Mouse (Mus musculus) kidney, embryonic 14.5 days (tissue): ENCODE results near the gene Slc20a1. TPM values are rescaled to one million over a fixed set of nuclear protein-coding genes. Genes with fewer than 3 reads are reported as not detected.

ENCODE experiments used
- ATAC-seq: fragments of 200-750 bp; cut with Nextera tagmentation; 2 replicates; pipeline ENCODE4 v1.8.0; 2017; ENCODE audit warnings: moderate number of reproducible peaks, mild to moderate bottlenecking, moderate TSS enrichment, moderate library complexity; ENCODE audit not compliant: low FRiP score, low TSS enrichment
- H3K27ac ChIP-seq: fragments of 300-500 bp; sonication (generic); 2 replicates; pipeline ENCODE4 v1.5.1; 2014; ENCODE audit warnings: low read depth, mild to moderate bottlenecking, low read length, moderate library complexity, mixed read lengths
- H3K27me3 ChIP-seq: fragments of 300-500 bp; sonication (generic); 2 replicates; pipeline ENCODE4 v1.6.1; 2014; ENCODE audit warnings: mild to moderate bottlenecking, low read length; ENCODE audit not compliant: control insufficient read depth, insufficient read depth
- H3K36me3 ChIP-seq: fragments of 300-500 bp; sonication (generic); 2 replicates; pipeline ENCODE4 v1.6.1; 2014; ENCODE audit warnings: low read length, mixed read lengths; ENCODE audit not compliant: control insufficient read depth, insufficient read depth
- H3K4me1 ChIP-seq: fragments of 300-500 bp; sonication (generic); 2 replicates; pipeline ENCODE4 v1.6.1; 2014; ENCODE audit warnings: low read length, mixed read lengths; ENCODE audit not compliant: control insufficient read depth, insufficient read depth
- H3K4me2 ChIP-seq: fragments of 300-500 bp; sonication (generic); replicated peaks from 2 replicates; pipeline ENCODE4 v1.6.1; 2014; ENCODE audit warnings: low read depth, mild to moderate bottlenecking, low read length
- H3K4me3 ChIP-seq: fragments of 300-500 bp; sonication (generic); 2 replicates; pipeline ENCODE4 v1.5.1; 2014; ENCODE audit warnings: mild to moderate bottlenecking, low read length
- H3K9ac ChIP-seq: fragments of 300-500 bp; sonication (generic); 2 replicates; pipeline ENCODE4 v1.6.1; 2014; ENCODE audit warnings: low read depth, mild to moderate bottlenecking, low read length, moderate library complexity
- H3K9me3 ChIP-seq: fragments of 300-500 bp; sonication (generic); 2 replicates; pipeline ENCODE4 v1.6.1; 2016; ENCODE audit warnings: low read length; ENCODE audit not compliant: control insufficient read depth
- WGBS: fragments of 180-500 bp; shearing (Covaris S2); extraction: QIAGEN DNeasy Blood & Tissue Kit; methylation state at CpG from one replicate; pipeline ENCODE4 v1.1.7; 2014; 5-methylcytosine and 5-hydroxymethylcytosine counted together
- polyA plus RNA-seq: library from polyadenylated mRNA; unstranded; fragments of >200 nt; fragmentation: Nextera tagmentation; extraction: Ambion mirVana; gene quantifications from 2 replicates; pipeline ENCODE4 v1.2.1, GENCODE M21; 2014

Slc20a1 gene
- polyA plus RNA-seq, 1 experiment from 2014 or later, result 34.5 TPM

DNA sequence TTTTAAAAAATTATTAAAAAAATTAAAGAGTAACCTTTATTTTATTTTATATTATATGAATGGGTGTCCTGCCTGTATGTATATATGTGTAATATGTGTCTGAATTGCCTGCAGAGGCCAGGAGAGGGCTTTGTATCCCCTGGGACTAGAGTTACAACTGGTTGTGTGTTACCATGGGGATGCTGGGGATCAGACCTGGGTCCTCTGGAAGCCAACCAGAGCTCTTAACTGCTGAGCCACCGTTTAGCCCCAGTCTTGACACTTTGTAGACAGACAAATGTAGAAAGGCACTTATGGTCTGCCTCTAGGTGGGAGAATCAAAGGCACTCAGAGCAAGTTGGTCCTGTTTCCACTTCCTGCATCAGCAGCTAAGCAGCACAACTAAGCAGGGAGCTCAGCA is 50.8 kb downstream of the Slc20a1 start:
- no peaks in the 10 kb centered on the region for H3K4me1 ChIP-seq
- H3K9me3 ChIP-seq, result no peaks in the 10 kb centered on the region
- H3K4me2 ChIP-seq, result no peak overlapping the region
- H3K27me3 ChIP-seq, result no peaks in the 10 kb centered on the region
- WGBS, result 21% methylated on average over 1 of the region's 1 CpGs
- no peaks in the 10 kb centered on the region for H3K36me3 ChIP-seq
- no peak overlapping the region for H3K9ac ChIP-seq
- H3K4me3 ChIP-seq, result no peak overlapping the region
- ATAC-seq, result no peak
- no peak overlapping the region for H3K27ac ChIP-seq

DNA sequence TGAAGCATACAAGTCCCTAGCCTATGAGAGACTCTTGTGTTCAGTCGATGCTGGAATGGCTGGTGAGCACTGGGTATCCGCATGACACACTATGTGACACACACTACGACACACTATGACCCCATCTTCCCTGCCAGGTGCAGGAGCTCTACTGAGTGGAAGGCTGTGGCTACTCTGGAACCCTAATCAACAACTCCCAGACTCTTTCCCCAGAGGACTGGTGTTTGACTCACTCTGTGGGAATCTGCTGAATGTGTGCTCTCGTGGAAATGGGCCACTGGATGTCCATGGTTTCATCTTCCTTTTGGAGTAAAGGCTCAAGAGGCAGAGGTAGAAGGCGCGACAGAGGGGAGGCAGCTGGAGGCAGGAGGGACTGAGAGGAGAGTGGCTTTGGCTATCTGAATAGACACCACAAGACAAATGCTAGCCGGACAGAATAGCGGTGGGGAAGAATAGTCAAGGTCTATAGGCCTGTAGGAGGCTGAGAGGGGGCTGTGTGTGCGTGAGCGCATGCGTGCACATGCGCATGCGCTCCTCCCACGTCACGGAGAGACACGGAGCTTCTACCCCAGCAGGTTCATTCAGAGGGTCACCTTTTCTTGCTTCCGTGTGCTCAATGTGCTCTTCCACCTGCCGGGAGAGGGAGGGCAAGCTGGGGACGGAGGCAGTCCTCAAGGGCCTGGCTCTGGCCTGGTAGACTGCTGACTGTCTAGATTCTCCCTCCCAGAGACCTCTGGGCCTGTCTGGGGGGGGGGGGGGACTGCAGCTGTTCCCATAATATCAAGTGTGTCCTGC is 54.5 kb downstream of the Slc20a1 start:
- 91% methylated on average over 19 of the region's 19 CpGs for WGBS
- Histone ChIP-seq H3K36me3 (no peaks in the 10 kb centered on the region), H3K27me3 (no peaks in the 10 kb centered on the region), H3K9ac (no peak overlapping the region), H3K9me3 (no peaks in the 10 kb centered on the region), H3K4me3 (no peak overlapping the region), H3K4me1 (no peaks in the 10 kb centered on the region), H3K27ac (no peak overlapping the region), H3K4me2 (no peak overlapping the region)
- ATAC-seq, result no peak

DNA sequence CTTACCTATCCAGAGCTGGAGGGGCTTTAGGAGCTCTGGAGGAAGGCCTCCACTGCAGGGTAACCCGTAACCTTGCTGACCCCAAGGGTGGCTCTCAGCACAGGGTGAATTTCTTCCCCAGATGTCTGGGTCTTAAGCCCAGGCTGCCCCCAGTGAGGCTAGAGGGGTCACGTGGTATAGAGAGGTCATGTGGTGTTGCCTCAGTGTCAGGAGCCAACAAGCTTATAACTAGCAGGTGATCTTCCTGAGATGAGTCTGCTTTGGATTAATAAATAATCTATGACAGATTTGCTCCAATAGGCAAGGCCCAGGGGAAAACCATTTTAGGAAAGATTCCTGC is 55.0 kb downstream of the Slc20a1 start:
- Histone ChIP-seq H3K9me3 (no peaks in the 10 kb centered on the region), H3K36me3 (no peaks in the 10 kb centered on the region), H3K9ac (no peak overlapping the region), H3K4me2 (no peak overlapping the region), H3K4me3 (no peak overlapping the region), H3K4me1 (no peaks in the 10 kb centered on the region), H3K27me3 (no peaks in the 10 kb centered on the region), H3K27ac (no peak overlapping the region)
- ATAC-seq, result no peak
- WGBS, result 67% methylated on average over 2 of the region's 2 CpGs

DNA sequence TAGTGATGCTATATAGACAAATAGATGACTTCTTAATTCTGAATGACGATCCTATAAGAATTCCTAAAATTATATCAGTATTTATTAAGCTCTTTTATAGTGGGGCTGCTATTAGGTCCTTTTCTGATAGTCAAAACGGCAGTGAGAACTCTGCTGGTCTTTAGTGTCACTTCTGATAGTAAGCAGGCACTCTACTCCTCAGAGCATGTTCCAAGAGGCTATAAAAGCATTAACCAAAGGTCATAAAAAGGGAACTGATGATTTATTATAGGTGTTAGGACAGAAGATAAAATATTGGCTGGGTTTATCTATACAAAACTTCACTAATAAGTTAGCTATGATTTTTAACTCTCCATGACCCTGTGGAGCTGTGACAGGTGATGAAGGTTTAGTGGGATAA is 55.5 kb downstream of the Slc20a1 start:
- WGBS, result 53% methylated on average over 2 of the region's 2 CpGs
- Histone ChIP-seq H3K4me1 (no peaks in the 10 kb centered on the region), H3K4me2 (no peak overlapping the region), H3K27ac (no peak overlapping the region), H3K9ac (no peak overlapping the region), H3K36me3 (no peaks in the 10 kb centered on the region), H3K27me3 (no peaks in the 10 kb centered on the region), H3K9me3 (no peaks in the 10 kb centered on the region), H3K4me3 (no peak overlapping the region)
- no peak for ATAC-seq

DNA sequence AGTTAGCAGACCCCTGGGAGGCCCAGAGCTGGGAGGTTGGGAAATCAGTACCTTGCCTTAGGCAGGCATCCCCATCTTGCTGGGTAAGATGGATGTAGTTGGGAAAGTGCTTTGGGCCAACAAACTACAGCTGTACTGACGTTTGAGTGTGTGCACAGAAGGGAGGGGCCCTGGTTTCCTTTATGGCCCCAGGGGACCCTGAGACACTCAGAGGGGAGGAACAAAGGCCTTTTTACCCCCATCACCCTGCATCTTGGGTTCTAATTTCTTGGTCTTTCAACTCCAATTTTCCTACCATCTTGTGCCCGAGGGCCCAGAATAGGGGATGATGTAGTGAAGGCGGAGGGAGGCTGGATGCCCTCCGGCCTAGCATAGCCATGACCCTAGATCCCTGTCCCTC is 57.4 kb downstream of the Slc20a1 start:
- Histone ChIP-seq H3K36me3 (no peaks in the 10 kb centered on the region), H3K9me3 (no peaks in the 10 kb centered on the region), H3K9ac (no peak overlapping the region), H3K27me3 (no peaks in the 10 kb centered on the region), H3K4me2 (no peak overlapping the region), H3K4me1 (no peaks in the 10 kb centered on the region), H3K27ac (no peak overlapping the region), H3K4me3 (no peak overlapping the region)
- no peak for ATAC-seq
- WGBS, result 70% methylated on average over 4 of the region's 4 CpGs

DNA sequence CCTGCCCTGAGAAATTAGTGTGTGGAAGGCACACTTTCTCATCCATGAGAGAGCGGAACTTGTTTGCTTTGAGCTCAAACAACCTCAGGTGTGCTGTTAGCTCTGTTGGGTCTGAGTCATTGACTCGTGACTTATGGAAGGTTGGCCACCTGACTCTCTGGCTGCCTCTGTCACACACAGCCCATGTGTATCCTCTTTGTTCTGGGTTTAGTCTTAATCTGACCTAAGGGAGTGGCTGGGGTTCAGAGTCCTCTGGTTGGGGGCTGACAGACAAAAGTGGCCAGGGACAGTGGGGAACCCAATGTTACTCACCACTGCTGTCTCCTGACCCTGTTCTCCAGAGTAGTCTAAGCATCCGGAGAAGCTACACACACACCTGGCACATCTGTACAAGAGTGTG is 59.5 kb downstream of the Slc20a1 start:
- Histone ChIP-seq H3K4me1 (no peaks in the 10 kb centered on the region), H3K9me3 (no peaks in the 10 kb centered on the region), H3K4me3 (no peak overlapping the region), H3K4me2 (no peak overlapping the region), H3K27me3 (no peaks in the 10 kb centered on the region), H3K9ac (no peak overlapping the region), H3K36me3 (no peaks in the 10 kb centered on the region), H3K27ac (no peak overlapping the region)
- 81% methylated on average over 3 of the region's 3 CpGs for whole genome bisulfite sequencing
- no peak for ATAC-seq

DNA sequence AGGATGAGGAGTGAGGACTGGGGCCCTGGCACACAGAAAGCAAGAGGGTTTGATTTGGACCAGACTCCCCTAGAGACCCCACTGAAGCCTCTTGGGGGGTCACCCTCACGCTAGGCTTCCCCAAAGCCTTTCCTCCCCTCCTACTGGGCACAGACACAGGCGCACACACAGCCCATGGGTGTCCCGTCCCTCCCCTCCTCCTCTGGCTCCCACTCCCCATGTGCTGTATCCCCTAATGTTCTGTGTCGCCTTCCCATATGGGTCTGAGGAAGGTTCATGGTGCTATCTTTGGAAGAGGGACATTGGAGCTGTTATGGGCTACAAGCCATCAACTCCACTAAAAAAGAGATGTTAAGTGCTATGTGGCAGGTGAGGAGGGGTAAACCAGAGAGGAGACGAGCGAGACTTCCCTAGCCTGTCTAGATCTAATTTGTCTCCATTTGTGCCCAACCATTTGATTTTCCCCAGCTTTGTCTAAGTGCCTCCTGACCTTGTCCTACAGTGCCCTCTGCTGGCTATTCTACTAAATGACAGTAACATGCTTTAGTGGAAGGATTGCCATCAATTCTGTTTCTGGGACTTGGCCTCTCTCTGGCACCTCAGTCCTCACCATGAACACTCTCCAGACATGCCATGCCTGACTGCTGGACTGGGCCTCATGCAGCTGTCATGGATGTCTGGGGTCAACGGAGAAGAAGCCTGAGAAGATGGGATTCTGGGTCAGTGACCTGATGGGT is 60.1 kb downstream of the Slc20a1 start:
- 39% methylated on average over 7 of the region's 7 CpGs for WGBS
- Histone ChIP-seq H3K36me3 (no peaks in the 10 kb centered on the region), H3K9me3 (no peaks in the 10 kb centered on the region), H3K27ac (no peak overlapping the region), H3K4me3 (no peak overlapping the region), H3K27me3 (no peaks in the 10 kb centered on the region), H3K4me2 (no peak overlapping the region), H3K9ac (no peak overlapping the region), H3K4me1 (no peaks in the 10 kb centered on the region)
- ATAC-seq, result peak; percentile 50

DNA sequence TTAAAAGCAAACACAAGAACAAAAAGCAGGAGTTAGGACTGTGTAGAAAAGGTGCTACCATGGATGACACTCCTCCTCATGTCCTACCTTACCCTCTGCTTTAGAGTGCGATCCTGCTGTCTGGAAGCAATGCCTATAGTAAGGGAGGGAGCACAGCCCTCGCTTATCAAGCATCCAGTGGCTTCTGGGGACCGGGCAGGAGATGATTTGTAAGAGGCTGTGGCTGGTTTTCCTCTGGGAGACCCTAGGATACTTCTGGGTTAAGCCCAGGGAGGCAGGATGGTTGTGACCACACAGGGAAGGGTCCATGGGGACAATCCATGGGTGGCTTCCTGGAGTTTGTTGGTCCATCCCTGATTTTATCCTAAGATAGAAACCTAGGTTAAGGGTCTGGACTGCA is 62.1 kb downstream of the Slc20a1 start:
- H3K9me3 ChIP-seq, result no peaks in the 10 kb centered on the region
- no peak overlapping the region for H3K27ac ChIP-seq
- no peaks in the 10 kb centered on the region for H3K4me1 ChIP-seq
- no peak overlapping the region for H3K4me3 ChIP-seq
- ATAC-seq, result no peak
- no peak overlapping the region for H3K4me2 ChIP-seq
- no peaks in the 10 kb centered on the region for H3K36me3 ChIP-seq
- no peak overlapping the region for H3K9ac ChIP-seq
- WGBS, result 71% methylated on average over 3 of the region's 3 CpGs
- H3K27me3 ChIP-seq, result no peaks in the 10 kb centered on the region
